Mouse (Mus musculus): Measurements from ENCODE around the gene Ephb1.

DNA sequence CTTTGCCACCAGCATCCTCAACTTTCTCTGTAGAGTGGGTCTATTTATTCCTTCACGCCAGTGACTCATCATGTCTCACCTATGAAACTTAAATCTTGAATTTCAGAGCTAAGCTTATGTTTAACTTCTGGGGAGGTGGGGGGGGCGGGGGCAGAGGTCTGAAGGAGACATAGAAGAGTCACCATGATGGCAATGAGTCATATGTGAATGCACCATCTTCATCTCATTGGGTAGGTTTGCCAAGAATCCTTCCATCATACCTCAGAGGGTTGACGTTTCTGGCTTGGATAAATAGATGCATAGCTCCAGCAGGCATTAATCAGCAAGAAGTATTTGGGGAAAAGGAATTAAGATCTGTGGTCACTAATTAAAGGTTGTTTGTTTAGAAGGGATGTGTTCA is 63.3 kb downstream of the Ephb1 start:
- TF ChIP-seq CTCF (IDR thresholded peaks at IDR 0.05; ENCODE audit: borderline replicate concordance, insufficient read depth, low read depth, low read length) (no peak), POLR2A (IDR thresholded peaks at IDR 0.05; ENCODE audit: borderline replicate concordance, insufficient read depth, low read length) (no peak)

Data from cerebellum, adult 2 months (tissue).